ENCODE assay signal across 12 mouse cellular contexts in the genomic region with DNA sequence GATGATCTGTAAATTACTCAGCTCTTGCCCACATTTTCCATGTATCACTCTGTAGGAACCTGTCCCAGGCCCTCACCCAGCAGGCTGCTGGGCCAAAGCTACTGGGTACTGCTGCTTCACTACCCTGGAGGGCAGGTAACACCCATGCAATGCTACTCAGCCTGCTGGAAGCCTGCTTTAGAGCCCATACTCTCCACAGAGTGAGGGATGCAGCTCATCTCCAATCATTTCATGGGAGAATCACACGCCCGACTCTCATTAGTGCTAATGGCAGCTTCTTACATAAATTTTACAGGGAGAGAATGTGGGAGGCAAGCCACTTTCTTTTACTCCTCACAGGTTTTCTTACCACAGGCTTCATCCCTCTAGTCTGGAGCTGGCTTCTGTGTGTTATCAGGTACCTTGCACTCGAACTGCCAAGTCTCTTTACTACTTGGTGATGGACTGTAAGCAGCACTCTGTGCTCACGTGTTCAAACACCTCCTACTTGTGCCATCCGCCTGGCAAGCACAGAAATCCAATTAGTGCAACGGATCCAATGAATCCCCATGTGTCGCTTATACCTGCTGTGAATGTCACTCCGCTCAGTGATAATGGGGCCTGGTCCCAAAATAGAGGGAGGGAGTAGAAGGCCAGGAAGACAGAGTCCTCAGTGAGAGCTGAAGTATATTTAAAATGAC.
A peak's percentile ranks its signal among the peaks of the same experiment; 100 is the strongest.
DNase-seq lines count a peak whose midpoint lies in the region; ATAC-seq lines count a peak whose summit lies in the region.
"Had no signal": no experiment of that assay in that cellular context is flagged by ENCODE, and none has a peak within 500 bp of the region (broad histone marks: within the 10 kb centered on the region; RNA-seq: fewer than 3 reads in every experiment).

No protein-coding gene starts in this region.

- peak overlapping the region; percentile 46 for H3K27ac ChIP-seq in midbrain, embryonic 14.5 days (replicated peaks; ENCODE audit: low read depth, low read length)
- H3K27ac ChIP-seq in midbrain, embryonic 10.5 days (replicated peaks) = no peak overlapping the region
- peak overlapping the region; percentile 78 for H3K27ac ChIP-seq in forebrain, embryonic 16.5 days (ENCODE audit: low read length)
- no peak overlapping the region for H3K27ac ChIP-seq in limb, embryonic 10.5 days
- H3K27ac ChIP-seq: lung, embryonic 15.5 days had no signal

- H3K9ac ChIP-seq in midbrain, embryonic 14.5 days (replicated peaks; ENCODE audit: low read length) = no peak overlapping the region
- no peak overlapping the region for H3K9ac ChIP-seq in forebrain, embryonic 16.5 days (replicated peaks; ENCODE audit: low read depth, low read length)
- H3K9ac ChIP-seq: lung, embryonic 15.5 days had no signal

- H3K4me3 ChIP-seq in midbrain, embryonic 14.5 days (replicated peaks; ENCODE audit: low read depth, low read length) = no peak overlapping the region
- H3K4me3 ChIP-seq in midbrain, embryonic 10.5 days = no peak overlapping the region
- H3K4me3 ChIP-seq in forebrain, embryonic 16.5 days (replicated peaks; ENCODE audit: low read length) = no peak overlapping the region
- H3K4me3 ChIP-seq in limb, embryonic 10.5 days = no peak overlapping the region
- H3K4me3 ChIP-seq: lung, embryonic 15.5 days had no signal

- ATAC-seq in midbrain, embryonic 14.5 days (ENCODE audit: low FRiP score, low TSS enrichment) = no peak
- peak; percentile 71 for ATAC-seq in forebrain, embryonic 16.5 days

- H3K9me3 ChIP-seq in midbrain, embryonic 14.5 days (ENCODE audit: control insufficient read depth, low read length) = no peaks in the 10 kb centered on the region
- H3K9me3 ChIP-seq in midbrain, embryonic 10.5 days (replicated peaks) = no peaks in the 10 kb centered on the region
- H3K9me3 ChIP-seq in forebrain, embryonic 16.5 days (ENCODE audit: control insufficient read depth, low read length) = no peaks in the 10 kb centered on the region
- no peaks in the 10 kb centered on the region for H3K9me3 ChIP-seq in limb, embryonic 10.5 days (replicated peaks)
- H3K9me3 ChIP-seq: lung, embryonic 15.5 days had no signal

- DNase-seq in midbrain, embryonic 14.5 days = peak; percentile 28
- DNase-seq in midbrain, embryonic 10.5 days (ENCODE audit: low spot score) = no peak
- peak; percentile 36 to 82 for DNase-seq in left cerebral cortex, adult 8-10 months (ENCODE audit: low spot score in 2 of 2)
- DNase-seq in right cerebral cortex, postnatal 25 days = peak; percentile 67
- no peak for DNase-seq in gastrocnemius, adult 8-10 months (ENCODE audit: low spot score in 2 of 2)
- no peak for DNase-seq in limb, embryonic 10.5 days (ENCODE audit: low spot score)
- no peak for DNase-seq in adrenal gland, postnatal 4 days (ENCODE audit: low spot score in 2 of 2)
- DNase-seq: heart, postnatal 36 days; thymus, postnatal 4 days had no signal

- no peaks in the 10 kb centered on the region for H3K27me3 ChIP-seq in midbrain, embryonic 14.5 days (ENCODE audit: control insufficient read depth, insufficient read depth, low read length)
- no peaks in the 10 kb centered on the region for H3K27me3 ChIP-seq in midbrain, embryonic 10.5 days (ENCODE audit: low read depth, poor library complexity, severe bottlenecking)
- H3K27me3 ChIP-seq in forebrain, embryonic 16.5 days (replicated peaks; ENCODE audit: control insufficient read depth, insufficient read depth, low read length) = no peaks in the 10 kb centered on the region
- no peaks in the 10 kb centered on the region for H3K27me3 ChIP-seq in limb, embryonic 10.5 days (ENCODE audit: low read depth, poor library complexity, severe bottlenecking)
- H3K27me3 ChIP-seq: CH12.LX; lung, embryonic 15.5 days had no signal

- WGBS in midbrain, embryonic 14.5 days = 59% methylated on average over 8 of the region's 8 CpGs
- WGBS in midbrain, embryonic 10.5 days = 79% methylated on average over 8 of the region's 8 CpGs
- WGBS in forebrain, embryonic 16.5 days = 34% methylated on average over 8 of the region's 8 CpGs
- 83% methylated on average over 8 of the region's 8 CpGs for WGBS in limb, embryonic 10.5 days

- H3K4me1 ChIP-seq in midbrain, embryonic 14.5 days (ENCODE audit: control insufficient read depth, insufficient read depth, low read length) = 0 out of 2 replicates have a peak, but pooled peaks cover 3% of the 10 kb centered on the region
- no peaks in the 10 kb centered on the region for H3K4me1 ChIP-seq in midbrain, embryonic 10.5 days
- peaks cover 20% of the 10 kb centered on the region for H3K4me1 ChIP-seq in forebrain, embryonic 16.5 days (replicated peaks; ENCODE audit: control insufficient read depth, insufficient read depth, low read length)
- no peaks in the 10 kb centered on the region for H3K4me1 ChIP-seq in limb, embryonic 10.5 days
- H3K4me1 ChIP-seq: lung, embryonic 15.5 days had no signal

- H3K36me3 ChIP-seq in midbrain, embryonic 14.5 days (ENCODE audit: control insufficient read depth, insufficient read depth, low read length) = no peaks in the 10 kb centered on the region
- H3K36me3 ChIP-seq in midbrain, embryonic 10.5 days = no peaks in the 10 kb centered on the region
- no peaks in the 10 kb centered on the region for H3K36me3 ChIP-seq in forebrain, embryonic 16.5 days (ENCODE audit: control insufficient read depth, insufficient read depth)
- no peaks in the 10 kb centered on the region for H3K36me3 ChIP-seq in limb, embryonic 10.5 days
- H3K36me3 ChIP-seq: lung, embryonic 15.5 days had no signal

- H3K4me2 ChIP-seq in midbrain, embryonic 14.5 days (ENCODE audit: low read length) = no peak overlapping the region
- no peak overlapping the region for H3K4me2 ChIP-seq in forebrain, embryonic 16.5 days (ENCODE audit: low read length)
- H3K4me2 ChIP-seq: lung, embryonic 15.5 days had no signal

Comparison
In these comparisons a context has a peak if more than half of its experiments do, and no peak if none do; other contexts are left out.
1. DNase-seq: peak in midbrain, embryonic 14.5 days (single experiment), left cerebral cortex, adult 8-10 months (2 of 2) and right cerebral cortex, postnatal 25 days (single experiment); none in midbrain, embryonic 10.5 days (single experiment), gastrocnemius, adult 8-10 months (0 of 2), limb, embryonic 10.5 days (single experiment) and adrenal gland, postnatal 4 days (0 of 2).
2. H3K27ac ChIP-seq: peak in midbrain, embryonic 14.5 days (single experiment) and forebrain, embryonic 16.5 days (single experiment); none in midbrain, embryonic 10.5 days (single experiment) and limb, embryonic 10.5 days (single experiment).